Mouse (Mus musculus): ENCODE measurements around the gene Exosc7. TPM values are rescaled to one million over a fixed set of nuclear protein-coding genes. Genes with fewer than 3 reads are reported as not detected.
A peak's percentile ranks its signal among the peaks of the same experiment; 100 is the strongest.

The Exosc7 gene
- 71.9 and 76.9 TPM in 2 replicates for polyA plus RNA-seq (2014; fragmentation: Nextera tagmentation; extraction: Ambion mirVana)

- Histone ChIP-seq H3K4me2 (ENCODE audit: low read depth, low read length) (peak within 1 kb of the TSS; percentile 91), H3K36me3 (ENCODE audit: control insufficient read depth, insufficient read depth, low read length) (no peaks in the 10 kb centered on the region), H3K4me1 (ENCODE audit: control insufficient read depth, insufficient read depth, low read length) (peaks cover 17% of the 10 kb centered on the region; the same call in 1 of the 2 replicates), H3K9ac (replicated peaks; ENCODE audit: low read depth, low read length) (peak within 1 kb of the TSS; percentile 89), H3K27me3 (ENCODE audit: control insufficient read depth, insufficient read depth, low read length) (no peaks in the 10 kb centered on the region), H3K27ac (ENCODE audit: low read depth, low read length) (peak within 1 kb of the TSS; percentile 92), H3K9me3 (ENCODE audit: control insufficient read depth, low read length) (no peaks in the 10 kb centered on the region), H3K4me3 (ENCODE audit: low read depth, low read length) (peak within 1 kb of the TSS; percentile 98)
- ATAC-seq (ENCODE audit: low read depth), result peak; percentile 96
- whole genome bisulfite sequencing, result under 1% methylated on average over 71 of the region's 79 CpGs
Measured at GRCm38 (mm10) chr9:123112805-123113521, at the start of gene Exosc7, which contains the start of gene Zdhhc3. TSS of gene Exosc7 (plus strand) at chr9:123113215. TSS of gene Zdhhc3 (minus strand) at chr9:123113205.

- Histone ChIP-seq H3K9ac (replicated peaks; ENCODE audit: low read depth, low read length) (no peak overlapping the region), H3K9me3 (ENCODE audit: control insufficient read depth, low read length) (no peaks in the 10 kb centered on the region), H3K4me3 (ENCODE audit: low read depth, low read length) (no peak overlapping the region), H3K27me3 (ENCODE audit: control insufficient read depth, insufficient read depth, low read length) (no peaks in the 10 kb centered on the region), H3K36me3 (ENCODE audit: control insufficient read depth, insufficient read depth, low read length) (peaks cover 33% of the 10 kb centered on the region), H3K4me2 (ENCODE audit: low read depth, low read length) (no peak overlapping the region), H3K27ac (ENCODE audit: low read depth, low read length) (no peak overlapping the region), H3K4me1 (ENCODE audit: control insufficient read depth, insufficient read depth, low read length) (no peaks in the 10 kb centered on the region)
- no peak for ATAC-seq (ENCODE audit: low read depth)
- WGBS, result 97% methylated on average over 5 of the region's 5 CpGs
Measured at GRCm38 (mm10) chr9:123079149-123079548, 33.9 kb upstream of the Exosc7 start.

GRCm38 (mm10) chr9:123080355-123080754, 32.7 kb upstream of the Exosc7 start:
- Histone ChIP-seq H3K27me3 (ENCODE audit: control insufficient read depth, insufficient read depth, low read length) (no peaks in the 10 kb centered on the region), H3K4me3 (ENCODE audit: low read depth, low read length) (no peak overlapping the region), H3K4me2 (ENCODE audit: low read depth, low read length) (no peak overlapping the region), H3K27ac (ENCODE audit: low read depth, low read length) (no peak overlapping the region), H3K36me3 (ENCODE audit: control insufficient read depth, insufficient read depth, low read length) (peaks cover 40% of the 10 kb centered on the region), H3K9ac (replicated peaks; ENCODE audit: low read depth, low read length) (no peak overlapping the region), H3K9me3 (ENCODE audit: control insufficient read depth, low read length) (no peaks in the 10 kb centered on the region), H3K4me1 (ENCODE audit: control insufficient read depth, insufficient read depth, low read length) (no peaks in the 10 kb centered on the region)
- no peak for ATAC-seq (ENCODE audit: low read depth)
- WGBS, result 88% methylated on average over 7 of the region's 7 CpGs

GRCm38 (mm10) chr9:123080796-123081195, 32.2 kb upstream of the Exosc7 start:
- H3K4me2 ChIP-seq (ENCODE audit: low read depth, low read length), result no peak overlapping the region
- H3K4me1 ChIP-seq (ENCODE audit: control insufficient read depth, insufficient read depth, low read length), result no peaks in the 10 kb centered on the region
- no peak overlapping the region for H3K9ac ChIP-seq (replicated peaks; ENCODE audit: low read depth, low read length)
- H3K4me3 ChIP-seq (ENCODE audit: low read depth, low read length), result no peak overlapping the region
- H3K36me3 ChIP-seq (ENCODE audit: control insufficient read depth, insufficient read depth, low read length), result peaks cover 40% of the 10 kb centered on the region
- no peaks in the 10 kb centered on the region for H3K27me3 ChIP-seq (ENCODE audit: control insufficient read depth, insufficient read depth, low read length)
- no peak overlapping the region for H3K27ac ChIP-seq (ENCODE audit: low read depth, low read length)
- 73% methylated on average over 1 of the region's 1 CpGs for WGBS
- no peak for ATAC-seq (ENCODE audit: low read depth)
- no peaks in the 10 kb centered on the region for H3K9me3 ChIP-seq (ENCODE audit: control insufficient read depth, low read length)

GRCm38 (mm10) chr9:123085373-123085772, 27.6 kb upstream of the Exosc7 start:
- WGBS, result 86% methylated on average over 1 of the region's 1 CpGs
- ATAC-seq (ENCODE audit: low read depth), result no peak
- Histone ChIP-seq H3K27ac (ENCODE audit: low read depth, low read length) (no peak overlapping the region), H3K4me2 (ENCODE audit: low read depth, low read length) (no peak overlapping the region), H3K4me3 (ENCODE audit: low read depth, low read length) (no peak overlapping the region), H3K9ac (replicated peaks; ENCODE audit: low read depth, low read length) (no peak overlapping the region), H3K36me3 (ENCODE audit: control insufficient read depth, insufficient read depth, low read length) (peaks cover 22% of the 10 kb centered on the region), H3K27me3 (ENCODE audit: control insufficient read depth, insufficient read depth, low read length) (no peaks in the 10 kb centered on the region), H3K9me3 (ENCODE audit: control insufficient read depth, low read length) (no peaks in the 10 kb centered on the region), H3K4me1 (ENCODE audit: control insufficient read depth, insufficient read depth, low read length) (no peaks in the 10 kb centered on the region)

- H3K27ac ChIP-seq (ENCODE audit: low read depth, low read length), result no peak overlapping the region
- H3K27me3 ChIP-seq (ENCODE audit: control insufficient read depth, insufficient read depth, low read length), result no peaks in the 10 kb centered on the region
- no peak overlapping the region for H3K9ac ChIP-seq (replicated peaks; ENCODE audit: low read depth, low read length)
- peaks cover 18% of the 10 kb centered on the region for H3K36me3 ChIP-seq (ENCODE audit: control insufficient read depth, insufficient read depth, low read length)
- no peak overlapping the region for H3K4me2 ChIP-seq (ENCODE audit: low read depth, low read length)
- no peak overlapping the region for H3K4me3 ChIP-seq (ENCODE audit: low read depth, low read length)
- no peaks in the 10 kb centered on the region for H3K4me1 ChIP-seq (ENCODE audit: control insufficient read depth, insufficient read depth, low read length)
- WGBS, result 75% methylated on average over 3 of the region's 3 CpGs
- ATAC-seq (ENCODE audit: low read depth), result no peak
- no peaks in the 10 kb centered on the region for H3K9me3 ChIP-seq (ENCODE audit: control insufficient read depth, low read length)
Measured at GRCm38 (mm10) chr9:123087558-123087957, 25.5 kb upstream of the Exosc7 start.

GRCm38 (mm10) chr9:123090844-123091243, 22.2 kb upstream of the Exosc7 start:
- no peak overlapping the region for H3K4me3 ChIP-seq (ENCODE audit: low read depth, low read length)
- no peak for ATAC-seq (ENCODE audit: low read depth)
- H3K4me1 ChIP-seq (ENCODE audit: control insufficient read depth, insufficient read depth, low read length), result no peaks in the 10 kb centered on the region
- no peaks in the 10 kb centered on the region for H3K27me3 ChIP-seq (ENCODE audit: control insufficient read depth, insufficient read depth, low read length)
- H3K27ac ChIP-seq (ENCODE audit: low read depth, low read length), result no peak overlapping the region
- no peaks in the 10 kb centered on the region for H3K9me3 ChIP-seq (ENCODE audit: control insufficient read depth, low read length)
- H3K9ac ChIP-seq (replicated peaks; ENCODE audit: low read depth, low read length), result no peak overlapping the region
- 89% methylated on average over 4 of the region's 4 CpGs for WGBS
- H3K4me2 ChIP-seq (ENCODE audit: low read depth, low read length), result no peak overlapping the region
- peaks cover 5% of the 10 kb centered on the region; the same call in 1 of the 2 replicates for H3K36me3 ChIP-seq (ENCODE audit: control insufficient read depth, insufficient read depth, low read length)

GRCm38 (mm10) chr9:123099631-123100455, 13.2 kb upstream of the Exosc7 start:
- Histone ChIP-seq H3K4me2 (ENCODE audit: low read depth, low read length) (no peak overlapping the region), H3K9me3 (ENCODE audit: control insufficient read depth, low read length) (no peaks in the 10 kb centered on the region), H3K4me1 (ENCODE audit: control insufficient read depth, insufficient read depth, low read length) (no peaks in the 10 kb centered on the region), H3K27ac (ENCODE audit: low read depth, low read length) (no peak overlapping the region), H3K27me3 (ENCODE audit: control insufficient read depth, insufficient read depth, low read length) (no peaks in the 10 kb centered on the region), H3K4me3 (ENCODE audit: low read depth, low read length) (no peak overlapping the region), H3K9ac (replicated peaks; ENCODE audit: low read depth, low read length) (no peak overlapping the region), H3K36me3 (ENCODE audit: control insufficient read depth, insufficient read depth, low read length) (peaks cover 9% of the 10 kb centered on the region; the same call in 1 of the 2 replicates)
- ATAC-seq (ENCODE audit: low read depth), result no peak
- WGBS, result 96% methylated on average over 16 of the region's 16 CpGs

GRCm38 (mm10) chr9:123103425-123103824, 9.6 kb upstream of the Exosc7 start:
- no peak for ATAC-seq (ENCODE audit: low read depth)
- Histone ChIP-seq H3K4me3 (ENCODE audit: low read depth, low read length) (no peak overlapping the region), H3K36me3 (ENCODE audit: control insufficient read depth, insufficient read depth, low read length) (peaks cover 15% of the 10 kb centered on the region; the same call in 1 of the 2 replicates)

More at GRCm38 (mm10) chr9:123103425-123103824, 9.6 kb upstream of the Exosc7 start:
- H3K9ac ChIP-seq (replicated peaks; ENCODE audit: low read depth, low read length), result no peak overlapping the region
- no peak overlapping the region for H3K4me2 ChIP-seq (ENCODE audit: low read depth, low read length)
- no peaks in the 10 kb centered on the region for H3K27me3 ChIP-seq (ENCODE audit: control insufficient read depth, insufficient read depth, low read length)
- H3K4me1 ChIP-seq (ENCODE audit: control insufficient read depth, insufficient read depth, low read length), result no peaks in the 10 kb centered on the region
- H3K9me3 ChIP-seq (ENCODE audit: control insufficient read depth, low read length), result no peaks in the 10 kb centered on the region
- no peak overlapping the region for H3K27ac ChIP-seq (ENCODE audit: low read depth, low read length)
